ENCODE assay signal across 12 mouse cellular contexts in genomic region chr2:102192943-102193820, GRCm38 (mm10). TPM values are rescaled to one million over a fixed set of nuclear protein-coding genes. Genes with fewer than 3 reads are reported as not detected.
A peak's percentile ranks its signal among the peaks of the same experiment; 100 is the strongest.
DNase-seq lines count a peak whose midpoint lies in the region; ATAC-seq and TF ChIP-seq lines count a peak whose summit lies in the region.
"Had no signal": no experiment of that assay in that cellular context is flagged by ENCODE, and none has a peak within 500 bp of the region (broad histone marks: within the 10 kb centered on the region; RNA-seq: fewer than 3 reads in every experiment).

No protein-coding gene starts in this region.

- H3K4me2 ChIP-seq in myocyte (ENCODE audit: low read depth), result peak overlapping the region; percentile 45
- no peak overlapping the region for H3K4me2 ChIP-seq in intestine, embryonic 15.5 days (replicated peaks)
- no peak overlapping the region for H3K4me2 ChIP-seq in forebrain, embryonic 13.5 days
- H3K4me2 ChIP-seq: embryonic facial prominence, embryonic 13.5 days; heart, embryonic 15.5 days had no signal

- WGBS in intestine, embryonic 15.5 days, result 92% methylated on average over 16 of the region's 16 CpGs
- 94% methylated on average over 16 of the region's 16 CpGs for WGBS in forebrain, embryonic 13.5 days

- H3ac ChIP-seq in myocyte (ENCODE audit: control insufficient read depth, insufficient read length), result no peak overlapping the region

- peak; percentile 22 for TF ChIP-seq POLR2A in myocyte (IDR thresholded peaks at IDR 0.05; ENCODE audit: insufficient read length, low read depth)

- no peaks in the 10 kb centered on the region for H3K9me3 ChIP-seq in intestine, embryonic 15.5 days
- no peaks in the 10 kb centered on the region for H3K9me3 ChIP-seq in forebrain, embryonic 13.5 days (replicated peaks)
- H3K9me3 ChIP-seq: embryonic facial prominence, embryonic 13.5 days; heart, embryonic 15.5 days had no signal

- no peaks in the 10 kb centered on the region for H3K27me3 ChIP-seq in myocyte (ENCODE audit: control insufficient read depth, insufficient read depth, insufficient read length)
- no peaks in the 10 kb centered on the region for H3K27me3 ChIP-seq in intestine, embryonic 15.5 days (replicated peaks)
- no peaks in the 10 kb centered on the region for H3K27me3 ChIP-seq in forebrain, embryonic 13.5 days
- H3K27me3 ChIP-seq: embryonic facial prominence, embryonic 13.5 days; heart, embryonic 15.5 days had no signal

- no peak overlapping the region for H3K27ac ChIP-seq in intestine, embryonic 15.5 days
- no peak overlapping the region for H3K27ac ChIP-seq in forebrain, embryonic 13.5 days
- H3K27ac ChIP-seq: embryonic facial prominence, embryonic 13.5 days; heart, embryonic 15.5 days had no signal

- no peak overlapping the region for H3K9ac ChIP-seq in intestine, embryonic 15.5 days
- no peak overlapping the region for H3K9ac ChIP-seq in forebrain, embryonic 13.5 days
- H3K9ac ChIP-seq: embryonic facial prominence, embryonic 13.5 days; heart, embryonic 15.5 days had no signal

- peak; percentile 55 for DNase-seq in cerebellum, adult 11-12 months
- no peak for DNase-seq in cerebellum, postnatal 4 days (ENCODE audit: low spot score in 2 of 2)
- DNase-seq in adrenal gland, postnatal 10 days, result peak; percentile 64
- peak; percentile 26 to 45 for DNase-seq in cerebellum, postnatal 36 days
- DNase-seq in natural killer cell, adult 2 months (ENCODE audit: low spot score in 2 of 2), result no peak
- DNase-seq: kidney, postnatal 36 days; lung, adult 2 months had no signal

- ATAC-seq in intestine, embryonic 15.5 days, result no peak
- ATAC-seq in forebrain, embryonic 13.5 days, result no peak

- H3K36me3 ChIP-seq in myocyte (ENCODE audit: control insufficient read depth, insufficient read depth), result no peaks in the 10 kb centered on the region
- no peaks in the 10 kb centered on the region for H3K36me3 ChIP-seq in intestine, embryonic 15.5 days
- H3K36me3 ChIP-seq in forebrain, embryonic 13.5 days (ENCODE audit: poor library complexity, severe bottlenecking), result no peaks in the 10 kb centered on the region
- H3K36me3 ChIP-seq: embryonic facial prominence, embryonic 13.5 days; heart, embryonic 15.5 days had no signal

- H3K79me2 ChIP-seq in myocyte (ENCODE audit: control insufficient read depth, insufficient read depth), result no peaks in the 10 kb centered on the region

- H3K4me3 ChIP-seq in myocyte, result no peak overlapping the region
- no peak overlapping the region for H3K4me3 ChIP-seq in intestine, embryonic 15.5 days (replicated peaks)
- H3K4me3 ChIP-seq in forebrain, embryonic 13.5 days, result no peak overlapping the region
- H3K4me3 ChIP-seq: embryonic facial prominence, embryonic 13.5 days; heart, embryonic 15.5 days had no signal

- no peaks in the 10 kb centered on the region for H3K4me1 ChIP-seq in intestine, embryonic 15.5 days (replicated peaks)
- 0 out of 2 replicates have a peak, but pooled peaks cover 5% of the 10 kb centered on the region for H3K4me1 ChIP-seq in forebrain, embryonic 13.5 days
- H3K4me1 ChIP-seq: heart, embryonic 15.5 days had no signal

TF ChIP-seq in myocyte, 11 proteins besides CTCF, POLR2A, EP300 and RAD21:
- peak in 1 of 3 experiments; percentile 44 for TF ChIP-seq MYOD1 (IDR thresholded peaks at IDR 0.05; ENCODE audit: control insufficient read depth in 1 of 3, insufficient read length in 2 of 3, low read depth in 2 of 3)
- no peak for TF ChIP-seq POLR2AphosphoS2 (IDR thresholded peaks at IDR 0.05; ENCODE audit: insufficient read length, low read depth)
- TF ChIP-seq E2F4 (IDR thresholded peaks at IDR 0.05; ENCODE audit: insufficient read depth), result no peak
- TF ChIP-seq CEBPB (IDR thresholded peaks at IDR 0.05; ENCODE audit: insufficient read depth, poor library complexity, severe bottlenecking), result peak; percentile 96
- peak in 1 of 3 experiments; percentile 52 for TF ChIP-seq MYOG (IDR thresholded peaks at IDR 0.05; ENCODE audit: control insufficient read depth in 1 of 3, insufficient read depth in 1 of 3, insufficient read length in 2 of 3, low read depth in 2 of 3)

RNA-seq across cellular contexts. Expression of gene Ldlrad3, which starts 7.0 kb away (rescaled TPM):
- total RNA-seq in adrenal gland, postnatal 10 days (2021), result 10 to 100 TPM; 11.6 to 13.8 TPM
- 32.1 TPM for polyA plus RNA-seq in myocyte (2012; fragmentation: generic; extraction: Trizol)
- polyA plus RNA-seq in intestine, embryonic 15.5 days (2015; fragmentation: Nextera tagmentation; extraction: Ambion mirVana), result 22.1 and 22.7 TPM in 2 replicates
- 35.9 and 39.6 TPM in 2 replicates for polyA plus RNA-seq in forebrain, embryonic 13.5 days (2015; fragmentation: Nextera tagmentation; extraction: Ambion mirVana)

Comparison
In these comparisons a context has a peak if more than half of its experiments do, and no peak if none do; other contexts are left out.
1. DNase-seq: peak in cerebellum, adult 11-12 months (single experiment), adrenal gland, postnatal 10 days (single experiment) and cerebellum, postnatal 36 days (2 of 2); none in cerebellum, postnatal 4 days (0 of 2) and natural killer cell, adult 2 months (0 of 2).